Mouse (Mus musculus) spleen, embryonic (tissue): ENCODE data around the gene Srf.
"Not testable (repeated sequence)": the region's sequence is repeated elsewhere in the genome, so short reads cannot be mapped to it uniquely, and the experiment has no call there.

Source experiments
- CTCF ChIA-PET: fragments of 350-600 bp; sonication (Branson Sonifier 250); formaldehyde crosslinking; loops from one replicate; lab custom pipeline; 2022; lab: Charles Lee

The Srf gene

DNA sequence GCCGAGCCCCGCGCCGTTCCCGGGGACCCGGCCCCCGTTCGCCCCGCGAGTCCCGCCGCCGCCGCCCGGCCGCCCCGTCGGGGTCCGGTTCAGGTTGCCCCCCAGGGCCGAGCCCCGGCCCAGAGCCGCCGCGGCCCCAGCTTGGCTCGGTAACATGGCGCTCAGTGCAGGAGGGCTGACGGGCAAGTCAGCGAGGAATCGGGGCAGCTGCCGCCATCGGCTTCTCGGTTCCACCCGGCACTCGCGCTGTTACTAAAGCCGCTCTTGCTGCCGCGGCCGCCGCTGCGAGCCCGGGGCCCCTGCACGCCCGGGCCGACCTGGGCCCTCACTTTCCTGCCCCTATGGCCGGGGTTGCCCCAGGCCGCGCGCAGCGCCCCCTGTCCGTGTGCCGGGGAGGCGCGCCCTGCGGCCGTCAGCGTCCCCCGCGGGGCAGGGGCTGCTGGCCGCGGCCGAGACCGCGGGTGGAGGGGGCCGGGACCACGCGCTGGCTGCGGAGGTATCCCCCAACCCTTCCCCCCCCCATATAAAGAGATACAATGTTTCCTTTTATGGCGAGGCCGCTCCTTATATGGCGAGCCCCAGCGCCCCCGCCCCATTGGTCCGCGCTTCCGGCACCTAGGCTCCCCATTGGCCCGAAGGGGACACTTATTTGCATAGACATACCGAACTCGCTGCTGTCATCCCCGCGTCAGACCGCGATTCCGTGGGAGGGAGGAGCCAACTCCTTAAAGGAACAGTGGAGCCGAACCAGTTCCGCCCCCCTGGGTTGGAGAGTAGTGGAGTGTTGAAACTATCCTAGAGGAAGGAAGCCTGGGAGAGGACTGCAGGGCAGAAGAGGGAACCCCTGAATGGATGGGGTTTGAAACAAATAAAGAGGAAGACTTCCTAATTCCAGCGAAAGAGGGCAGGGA, at the start of gene Srf:
Gene Srf, minus strand, starts transcription at position 503 of the 911 bp plus-strand sequence.
- CTCF ChIA-PET, result no interaction called here

DNA sequence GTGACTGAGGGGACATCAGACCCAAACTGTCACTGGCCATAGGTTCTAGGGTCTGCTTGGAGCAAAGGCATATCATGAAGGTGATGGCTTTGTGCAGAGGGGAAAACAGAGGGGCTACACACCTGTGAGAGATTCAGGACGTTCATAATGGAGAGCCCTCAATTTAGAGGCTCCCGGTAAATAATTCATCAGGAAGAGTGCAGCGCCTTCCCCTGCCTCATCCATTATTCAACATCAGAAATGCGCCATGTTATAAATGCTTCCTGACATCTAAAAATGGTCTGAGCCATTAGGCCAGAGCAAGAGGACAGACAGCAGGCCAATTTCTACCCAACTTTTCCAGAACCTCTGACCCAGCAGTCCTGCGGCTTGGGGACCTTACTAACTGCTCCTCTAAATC, 49.2 kb upstream of the Srf start:
- CTCF ChIA-PET, result no interaction called here

DNA sequence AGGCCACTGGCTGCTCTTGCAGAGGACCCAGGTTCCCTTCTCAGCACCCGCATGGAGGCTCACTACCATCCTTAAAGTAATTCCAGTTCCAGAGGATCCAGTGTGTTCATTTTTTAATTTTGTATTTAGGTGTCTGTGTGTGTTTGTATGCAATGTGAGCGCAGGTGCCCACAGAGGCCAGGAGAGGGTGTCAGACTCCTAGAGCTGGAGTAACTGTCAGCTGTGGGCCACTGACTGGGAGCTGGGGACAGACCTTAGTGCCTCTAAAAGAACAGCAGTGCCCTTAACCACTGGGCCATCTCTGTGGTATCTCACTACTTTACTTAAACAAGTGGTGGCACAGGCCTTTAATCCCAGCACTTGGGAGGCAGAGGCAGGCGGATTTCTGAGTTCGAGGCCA, 47.3 kb upstream of the Srf start:
- CTCF ChIA-PET, result no interaction called here

DNA sequence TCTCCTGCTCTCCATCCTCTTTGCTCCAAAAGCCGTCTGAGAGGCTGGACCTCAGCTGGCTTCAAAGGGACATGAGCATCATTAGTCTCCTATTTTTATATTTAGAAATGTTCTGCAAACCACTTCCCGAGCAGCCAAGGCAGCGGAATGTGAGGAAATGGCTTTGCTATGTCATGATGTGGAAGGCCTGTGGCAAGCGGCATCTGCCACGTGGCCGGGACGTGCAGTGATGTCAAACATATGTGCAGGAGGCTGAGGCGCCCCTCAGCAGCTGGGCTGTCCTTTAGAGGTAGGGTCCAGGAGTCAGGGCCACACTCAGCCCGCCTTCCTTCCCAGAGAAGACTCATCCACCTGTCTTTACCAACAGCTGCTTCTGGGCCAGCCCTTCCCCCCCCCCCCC, 46.2 kb upstream of the Srf start:
- CTCF ChIA-PET, result no interaction called here

DNA sequence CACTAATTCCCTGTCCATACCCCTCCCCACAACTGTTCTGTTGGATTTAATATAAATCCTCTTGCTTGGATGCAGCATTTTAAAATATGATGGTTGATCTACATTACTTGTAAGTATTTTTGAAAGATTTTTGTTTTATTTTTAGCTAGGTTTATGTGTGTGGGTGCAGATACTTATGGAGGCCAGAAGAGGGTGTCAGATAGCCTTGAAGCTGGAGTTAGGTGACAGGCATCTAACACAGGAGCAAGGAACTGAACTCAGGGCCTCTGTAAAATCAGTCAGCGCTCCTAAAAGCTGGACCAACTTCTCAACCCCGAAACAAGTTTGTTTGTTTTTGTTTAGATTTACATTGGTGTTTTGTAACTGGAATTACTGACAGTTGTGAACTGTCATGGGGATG, 44.6 kb upstream of the Srf start:
- CTCF ChIA-PET, result no interaction called here

DNA sequence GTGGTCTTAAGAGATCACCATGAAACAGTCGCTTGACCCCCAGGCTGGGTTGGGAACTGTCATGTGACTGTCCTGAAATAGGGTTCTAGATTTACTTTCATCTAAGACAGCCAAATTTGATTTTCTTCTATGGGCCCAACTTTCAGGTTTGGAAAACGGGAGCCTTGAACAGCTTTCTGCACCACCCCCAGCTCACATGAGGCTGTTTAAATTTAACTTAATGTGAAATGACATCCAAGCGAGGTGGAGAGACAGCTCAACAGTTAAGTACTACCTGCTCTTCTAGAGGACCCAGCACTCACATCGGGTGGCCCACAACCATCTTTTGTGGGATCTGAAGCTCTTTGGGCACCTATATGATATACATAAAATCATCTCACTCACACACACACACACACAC, 43.0 kb upstream of the Srf start:
- CTCF ChIA-PET, result no interaction called here

DNA sequence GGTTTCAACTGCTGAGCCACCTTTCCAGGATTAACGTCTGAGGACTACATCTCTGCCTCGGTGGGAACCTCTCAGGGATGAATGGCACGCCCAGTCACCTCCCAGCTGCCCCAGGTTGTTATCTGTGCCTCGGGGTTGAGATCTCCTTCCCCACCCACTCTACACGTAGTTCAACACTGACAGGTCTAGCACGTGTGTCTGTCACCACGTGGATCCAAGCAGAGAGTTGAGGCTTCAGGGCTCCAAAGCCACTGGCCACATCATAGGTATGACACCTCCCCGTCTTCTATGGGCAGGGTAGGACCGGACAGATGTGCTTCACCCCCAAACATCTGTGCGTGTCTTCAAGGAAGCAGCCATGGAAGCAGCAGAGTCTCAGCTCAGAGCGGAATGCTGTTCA, 42.0 kb upstream of the Srf start:
- CTCF ChIA-PET, result no interaction called here

DNA sequence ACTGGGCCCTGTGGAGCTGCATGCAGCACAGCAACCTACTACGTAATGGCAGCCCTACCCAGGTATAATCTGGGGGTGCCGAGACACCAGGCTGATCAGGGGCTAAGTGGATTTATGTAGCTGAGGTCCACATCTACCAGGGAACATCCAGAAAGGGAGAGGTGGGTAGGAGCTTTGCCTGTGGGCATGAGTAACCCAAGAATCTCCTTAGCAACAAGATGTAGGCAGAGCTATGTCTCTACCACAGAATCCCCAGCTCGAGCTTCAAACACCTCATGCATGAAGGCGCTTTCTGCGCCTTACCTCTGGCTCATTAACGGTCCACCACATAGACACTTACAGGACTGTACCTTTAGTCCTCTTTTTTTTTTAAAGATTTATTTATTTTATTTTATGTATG, 39.4 kb upstream of the Srf start:
- CTCF ChIA-PET, result no interaction called here

DNA sequence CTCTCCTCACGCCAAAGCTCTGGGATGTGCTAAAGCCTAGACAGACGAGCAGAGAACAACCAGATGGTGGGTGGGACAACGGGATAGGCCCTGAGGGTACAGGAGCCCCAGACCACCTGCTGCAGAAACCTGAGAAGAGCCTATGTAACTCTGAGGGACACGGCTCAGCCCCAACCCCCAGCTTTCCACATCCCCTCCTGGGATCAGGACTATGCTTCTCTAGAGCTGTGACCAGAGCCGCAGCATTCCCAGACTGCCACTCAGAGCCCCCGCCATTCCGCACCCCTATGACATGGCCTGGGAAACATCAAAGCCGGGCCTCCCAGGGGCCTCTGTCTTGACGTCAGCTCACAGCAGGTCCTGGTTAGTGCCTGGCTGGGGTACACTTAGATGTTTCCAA, 38.6 kb upstream of the Srf start:
- CTCF ChIA-PET, result no interaction called here

DNA sequence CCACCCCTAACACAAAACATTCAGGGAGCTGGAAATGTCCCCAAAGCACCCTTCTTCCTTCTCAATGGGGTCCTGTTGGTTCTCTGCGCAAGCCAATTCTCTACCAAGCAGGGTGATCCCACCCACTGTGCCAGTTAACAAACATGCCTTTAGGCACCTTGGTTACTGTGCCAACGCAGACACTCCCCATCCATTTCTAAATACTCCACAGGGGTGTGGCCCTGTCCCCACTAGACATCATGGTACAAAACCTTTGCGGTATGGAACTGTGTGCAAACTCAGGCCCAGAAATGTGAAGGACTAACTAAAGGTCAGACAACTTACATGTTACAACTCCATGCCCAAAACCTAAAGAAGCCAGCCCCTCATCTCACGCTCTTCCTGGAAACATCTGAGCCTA, 37.1 kb upstream of the Srf start:
- CTCF ChIA-PET, result no interaction called here

DNA sequence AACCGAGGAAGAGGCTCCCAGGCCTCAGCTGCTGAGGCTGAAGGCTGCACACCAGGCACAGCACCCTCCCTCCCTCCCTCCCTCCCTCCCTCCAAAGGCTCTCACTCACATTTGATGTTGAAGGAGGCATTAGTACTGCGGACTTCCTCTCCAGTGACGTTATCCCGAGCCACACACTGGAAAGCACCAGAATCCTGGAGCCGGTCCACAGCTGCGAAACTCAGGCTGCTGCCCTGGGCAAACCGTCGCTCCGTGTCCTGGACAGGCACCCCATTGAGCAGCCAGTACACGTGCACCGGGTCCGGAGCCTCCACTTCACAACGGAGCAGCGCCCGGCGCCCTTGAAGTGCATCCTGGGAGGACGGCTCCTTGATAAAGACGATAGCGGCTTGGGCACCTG, 35.4 kb upstream of the Srf start:
- CTCF ChIA-PET, result no interaction called here

DNA sequence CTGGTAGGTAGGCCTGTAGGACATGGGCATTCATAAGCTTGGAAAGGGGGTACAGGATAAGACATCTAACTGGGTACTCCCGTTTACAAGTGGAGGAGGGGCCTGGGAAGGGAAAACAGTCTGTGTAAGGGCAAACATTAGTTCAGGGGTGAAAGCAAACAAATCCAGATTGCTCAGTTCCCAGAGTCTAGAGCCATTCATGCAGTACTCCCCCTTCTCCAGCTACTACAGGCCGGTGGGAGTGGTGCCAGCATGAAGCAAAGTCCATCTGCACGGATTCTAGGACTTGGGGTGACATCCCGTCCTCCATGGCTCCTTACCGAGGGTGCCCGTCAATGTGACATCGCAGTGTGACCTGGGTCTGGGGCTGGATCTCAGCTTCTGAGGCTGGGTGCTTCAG, 34.5 kb upstream of the Srf start:
- CTCF ChIA-PET, result no interaction called here

DNA sequence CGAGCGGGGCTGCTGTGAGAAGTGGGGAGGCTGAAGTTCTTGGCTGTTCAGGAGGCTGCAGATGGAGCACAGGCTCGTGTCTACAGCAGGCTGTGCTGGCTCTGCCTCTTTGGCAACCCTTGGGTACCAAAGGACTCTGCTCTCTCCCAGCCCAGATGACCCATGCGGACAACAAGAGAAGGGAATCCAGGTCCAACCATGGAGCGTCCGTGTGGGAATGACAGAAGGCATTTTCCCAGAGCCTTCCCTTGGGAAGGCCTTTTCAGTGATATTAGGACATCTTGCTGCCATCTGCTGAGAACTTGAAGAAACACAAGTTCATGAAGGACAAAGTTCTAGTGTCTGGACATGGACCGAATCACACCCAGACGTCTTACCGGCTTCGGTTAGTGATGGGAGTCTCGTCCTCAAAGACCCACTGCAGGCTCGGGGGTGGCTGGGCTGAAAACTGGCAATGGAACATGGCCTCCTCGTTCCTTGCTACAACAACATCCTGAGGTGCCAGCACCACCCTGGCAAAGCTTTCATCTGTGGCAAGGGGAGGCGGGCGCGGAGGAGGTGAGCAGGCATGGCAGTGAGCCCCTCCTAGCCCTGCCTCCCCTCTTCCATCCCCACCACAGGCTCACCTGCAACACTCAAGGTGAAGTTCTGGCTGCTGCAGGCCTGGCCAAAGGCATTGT, 33.8 kb upstream of the Srf start:
- CTCF ChIA-PET, result no interaction called here

DNA sequence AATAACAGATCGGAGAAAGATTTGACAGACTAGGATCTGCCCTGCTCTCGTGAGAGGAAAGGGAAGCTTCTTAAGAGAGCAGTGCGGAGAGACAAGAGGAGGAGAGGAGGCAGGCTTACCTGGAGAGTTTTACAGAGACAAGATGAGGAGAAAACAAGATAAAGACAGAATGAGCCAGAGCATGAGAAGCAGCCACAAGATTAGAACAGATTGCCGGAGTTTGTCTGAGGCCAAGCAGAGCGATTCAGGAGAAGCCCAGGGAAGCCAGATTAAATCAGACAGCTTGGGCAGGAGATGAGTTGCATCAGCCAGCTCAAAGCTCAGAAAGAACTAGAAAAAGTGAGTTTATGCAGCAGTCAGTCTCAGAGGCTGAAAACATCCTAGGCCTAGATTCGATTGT, 32.9 kb upstream of the Srf start:
- CTCF ChIA-PET, result no interaction called here

DNA sequence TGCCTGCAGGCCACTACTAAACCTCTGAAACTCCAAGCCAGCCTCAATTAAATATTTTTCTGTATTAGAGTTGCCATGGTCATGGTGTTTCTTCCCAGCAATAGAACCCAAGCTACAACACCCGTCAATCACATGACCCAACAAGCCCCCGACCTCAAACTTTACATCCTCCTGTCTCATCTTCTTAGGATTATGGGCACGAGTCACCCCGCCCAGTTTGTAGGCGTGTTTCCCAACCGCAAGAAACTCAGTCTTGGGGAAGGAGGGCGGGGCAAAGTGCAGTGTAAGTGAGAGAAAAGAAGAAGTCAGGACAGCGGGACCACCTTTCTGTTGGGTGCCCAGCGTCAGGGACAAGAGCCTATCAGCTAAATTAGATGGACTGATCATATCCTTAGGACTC, 32.2 kb upstream of the Srf start:
- CTCF ChIA-PET, result no interaction called here

DNA sequence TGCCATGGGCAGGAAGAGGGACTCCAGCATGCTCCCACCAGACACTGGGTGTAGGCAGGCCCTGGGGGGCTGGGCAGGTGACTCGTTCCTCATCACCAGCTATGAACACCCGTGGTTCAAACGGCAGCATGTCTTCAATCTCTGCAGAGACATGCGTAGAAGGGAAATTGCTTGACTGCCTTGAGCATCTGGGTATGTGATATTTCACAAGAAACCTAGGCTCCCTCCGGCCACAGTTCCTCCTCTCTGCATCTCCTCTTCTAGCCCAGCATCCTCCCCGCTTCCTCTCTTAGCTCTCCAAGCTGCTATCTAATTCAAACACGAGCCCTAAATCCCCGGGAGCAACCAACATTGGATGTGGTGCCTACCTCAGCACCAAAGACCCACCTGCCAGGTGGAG, 30.4 kb upstream of the Srf start:
- CTCF ChIA-PET, result no interaction called here

DNA sequence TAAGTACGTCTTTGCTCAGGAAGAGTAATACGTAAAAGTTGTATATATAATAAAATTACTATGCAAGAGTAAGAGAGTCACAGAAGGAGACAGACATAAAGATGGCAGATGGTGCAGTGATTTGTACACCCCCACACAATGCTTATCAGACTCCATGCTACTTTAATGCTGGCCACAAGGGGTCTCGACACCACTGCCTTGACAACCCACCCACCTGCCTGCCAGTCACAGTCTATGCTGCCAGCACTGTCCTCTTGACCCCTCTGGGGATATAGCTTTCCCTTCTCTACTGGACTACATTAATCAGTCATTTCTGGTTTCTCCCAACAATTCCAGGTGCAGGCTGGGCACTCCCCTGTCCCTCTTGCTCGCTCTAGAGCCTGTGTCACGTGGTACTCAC, 22.7 kb upstream of the Srf start:
- CTCF ChIA-PET, result no interaction called here

DNA sequence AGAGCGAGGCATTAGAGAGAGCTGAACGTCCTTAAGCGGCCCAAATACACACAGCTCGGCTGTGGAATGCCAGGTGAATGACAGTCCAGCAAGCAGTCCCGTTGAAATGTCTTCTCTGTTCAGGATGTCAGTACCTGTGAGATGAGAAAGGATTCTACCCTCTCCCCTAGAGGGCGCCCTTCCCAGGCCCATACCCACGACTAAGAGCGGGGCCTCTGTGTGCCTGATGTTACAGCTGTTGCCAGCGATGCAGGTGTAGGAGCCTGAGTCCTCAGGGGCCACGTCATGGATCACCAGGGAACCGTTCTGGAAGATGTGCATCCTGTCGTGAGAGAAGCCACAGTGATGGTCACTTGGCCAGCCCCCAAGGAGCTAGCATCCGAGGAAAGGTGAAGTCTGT, 20.1 kb upstream of the Srf start:
- CTCF ChIA-PET, result no interaction called here

DNA sequence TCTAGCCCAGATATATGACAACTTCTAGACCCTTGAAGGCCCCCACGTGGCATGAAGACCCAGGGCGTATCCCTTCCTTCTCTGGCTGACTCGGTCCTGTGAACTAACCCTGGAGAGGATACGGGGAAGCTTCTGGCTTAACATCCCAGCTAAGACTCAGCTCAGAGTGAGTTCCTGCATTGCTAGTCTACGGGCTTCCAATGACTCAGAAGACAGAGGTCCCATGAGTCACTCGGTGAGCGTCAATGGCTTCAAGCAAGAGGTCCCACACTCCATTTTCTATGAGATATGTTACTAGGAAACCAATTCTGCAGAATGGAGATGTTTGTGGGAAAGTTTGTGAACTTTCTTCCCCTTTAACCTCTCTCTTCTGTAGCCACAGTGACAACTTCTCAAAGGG, 18.6 kb upstream of the Srf start:
- CTCF ChIA-PET, result no interaction called here

DNA sequence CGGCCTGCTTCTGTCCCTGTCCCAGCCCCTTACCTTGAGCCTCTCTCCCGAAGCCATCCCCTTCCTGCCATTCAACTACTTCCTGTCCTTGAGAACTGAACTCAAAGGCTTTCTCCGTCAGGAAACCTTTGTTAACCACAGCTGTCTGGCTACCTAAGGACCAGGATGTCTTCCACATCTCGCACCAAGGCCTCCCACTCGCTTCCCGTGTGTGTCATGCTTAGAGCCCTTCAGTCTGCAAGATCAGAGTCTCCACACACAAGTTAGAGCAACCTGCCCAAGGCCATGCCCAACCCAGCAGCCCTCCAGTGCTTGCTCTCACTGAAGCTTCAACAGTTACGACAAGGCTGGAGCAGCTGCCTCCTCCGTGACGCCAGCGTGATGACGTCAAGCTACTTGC, 15.0 kb upstream of the Srf start:
- CTCF ChIA-PET, result no interaction called here

DNA sequence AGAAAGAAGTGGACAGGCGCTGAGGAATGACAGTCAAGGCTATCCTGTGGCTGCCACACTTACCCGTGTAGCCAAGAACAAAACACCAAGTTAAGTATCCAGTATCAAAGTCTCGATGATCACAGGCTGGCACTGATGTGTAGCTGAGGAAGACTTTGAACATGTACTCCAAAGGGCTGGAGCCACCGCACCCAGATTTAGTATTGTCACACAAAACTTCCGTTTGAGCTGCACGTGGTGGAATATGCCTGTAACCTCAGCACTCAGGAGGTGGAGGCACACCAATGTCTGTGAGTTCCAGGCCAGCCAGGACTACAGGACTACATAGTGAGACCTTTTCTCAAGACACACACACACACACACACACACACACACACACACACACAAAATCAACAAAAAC, 3.2 kb upstream of the Srf start:
- CTCF ChIA-PET, result no interaction called here

DNA sequence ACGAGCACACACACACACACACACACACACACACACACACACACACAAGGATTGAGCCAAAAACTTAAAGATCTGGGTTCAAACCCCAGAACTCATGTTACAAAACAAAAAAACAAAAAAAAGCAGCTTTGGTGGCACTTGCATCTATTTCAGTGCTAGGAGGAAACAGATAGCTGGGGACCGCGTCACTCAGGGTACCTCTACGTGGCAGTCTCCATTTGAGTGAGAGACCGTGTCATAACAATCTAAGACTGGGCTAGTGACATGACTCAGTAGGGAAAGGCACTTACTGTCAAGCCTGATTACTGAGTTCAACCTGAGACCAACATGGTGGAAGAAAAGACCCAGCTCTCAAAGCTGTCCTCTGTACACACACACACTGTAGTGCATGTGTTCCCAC, 2.2 kb upstream of the Srf start:
- CTCF ChIA-PET, result no interaction called here

DNA sequence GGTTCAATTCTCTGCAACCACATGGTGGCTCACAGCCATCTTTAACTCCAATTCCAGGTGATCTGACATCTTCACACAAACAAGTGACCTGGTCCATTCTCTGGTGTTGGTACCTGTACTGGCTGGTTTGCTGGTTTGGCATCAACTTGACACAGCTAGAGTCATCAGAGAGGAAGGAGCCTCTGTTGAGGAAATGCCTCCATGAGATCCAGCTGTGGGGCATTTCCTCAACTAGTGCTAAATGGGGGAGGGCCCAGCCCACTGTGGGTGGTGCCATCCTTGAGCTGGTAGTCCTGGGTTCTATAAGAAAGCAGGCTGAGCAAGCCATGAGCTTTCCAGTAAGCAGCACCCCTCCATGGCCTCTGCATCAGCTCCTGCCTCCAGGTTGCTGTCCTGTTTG, 1.3 kb upstream of the Srf start:
- CTCF ChIA-PET, result not testable (repeated sequence)

DNA sequence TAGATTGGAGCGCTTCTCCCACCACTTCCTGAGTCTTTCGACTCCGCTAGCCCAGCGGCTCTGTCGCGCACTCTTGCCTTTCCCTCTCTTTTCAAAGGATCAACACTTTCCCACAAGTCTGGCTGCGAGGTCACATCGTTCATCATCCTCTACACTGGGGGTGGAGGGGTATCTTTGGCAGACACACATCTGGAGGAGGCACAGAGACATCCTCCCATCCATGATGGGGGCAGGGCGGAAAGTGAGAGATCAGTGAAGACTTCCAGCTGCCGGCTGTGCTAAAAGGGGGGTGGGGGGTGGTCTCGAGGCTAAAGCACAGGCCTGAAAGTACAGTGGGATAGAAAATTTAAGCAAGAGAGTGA, 590 bp upstream of the Srf start:
- CTCF ChIA-PET, result no interaction called here
